Mouse (Mus musculus) kidney, adult 2 months (tissue): ENCODE data around the gene Slc38a10. TPM values are rescaled to one million over a fixed set of nuclear protein-coding genes. Genes with fewer than 3 reads are reported as not detected.

ENCODE experiments used
- DNase-seq: peaks from one replicate; pipeline ENCODE4 v3.0.0; 2021
- H3K27ac ChIP-seq: fragments of 200-500 bp; 2 replicates; pipeline ENCODE4 v1.5.1; 2012; ENCODE audit warnings: low read depth, low read length, control low read depth, inconsistent platforms; ENCODE audit not compliant: insufficient read depth
- H3K27me3 ChIP-seq: fragments of 200-500 bp; replicated peaks from 2 replicates; pipeline ENCODE4 v1.6.1; 2012; ENCODE audit warnings: mild to moderate bottlenecking, moderate library complexity, low read length, inconsistent platforms; ENCODE audit not compliant: control insufficient read depth, insufficient read depth
- H3K36me3 ChIP-seq: fragments of 200-500 bp; 2 replicates; pipeline ENCODE4 v1.6.1; 2012; ENCODE audit warnings: mild to moderate bottlenecking, moderate library complexity, low read length, inconsistent platforms; ENCODE audit not compliant: control insufficient read depth, insufficient read depth
- H3K4me1 ChIP-seq: fragments of 200-500 bp; 2 replicates; pipeline ENCODE4 v1.6.1; 2011; ENCODE audit warnings: low read length; ENCODE audit not compliant: control insufficient read depth, insufficient read depth
- H3K4me3 ChIP-seq: fragments of 200-500 bp; 2 replicates; pipeline ENCODE4 v1.5.1; 2011; ENCODE audit warnings: mild to moderate bottlenecking, low read depth, low read length, control low read depth; ENCODE audit not compliant: insufficient read depth
- CTCF ChIP-seq: fragments of 200-500 bp; conservative IDR thresholded peaks from 2 replicates; pipeline ENCODE4 v1.5.1; 2011; ENCODE audit warnings: low read depth, mild to moderate bottlenecking, control low read depth, low read length, moderate library complexity, mixed read lengths; ENCODE audit not compliant: insufficient read depth, insufficient read length
- POLR2A ChIP-seq: fragments of 200-500 bp; IDR thresholded peaks from one replicate; pipeline ENCODE4 v1.6.1; 2011; ENCODE audit warnings: low read depth, low read length, control low read depth
- WGBS: fragments of 180-500 bp; shearing (Covaris S2); methylation state at CpG from one replicate; pipeline ENCODE4 v1.1.7; 2018; 5-methylcytosine and 5-hydroxymethylcytosine counted together
- polyA plus RNA-seq: library from polyadenylated mRNA; depleted of rRNA; stranded (reverse); fragments of >200 nt; gene quantifications from 2 replicates; pipeline ENCODE4 v1.2.3, GENCODE M21; 2012

Gene Slc38a10
- polyA plus RNA-seq, 1 experiment = 151 TPM

DNA sequence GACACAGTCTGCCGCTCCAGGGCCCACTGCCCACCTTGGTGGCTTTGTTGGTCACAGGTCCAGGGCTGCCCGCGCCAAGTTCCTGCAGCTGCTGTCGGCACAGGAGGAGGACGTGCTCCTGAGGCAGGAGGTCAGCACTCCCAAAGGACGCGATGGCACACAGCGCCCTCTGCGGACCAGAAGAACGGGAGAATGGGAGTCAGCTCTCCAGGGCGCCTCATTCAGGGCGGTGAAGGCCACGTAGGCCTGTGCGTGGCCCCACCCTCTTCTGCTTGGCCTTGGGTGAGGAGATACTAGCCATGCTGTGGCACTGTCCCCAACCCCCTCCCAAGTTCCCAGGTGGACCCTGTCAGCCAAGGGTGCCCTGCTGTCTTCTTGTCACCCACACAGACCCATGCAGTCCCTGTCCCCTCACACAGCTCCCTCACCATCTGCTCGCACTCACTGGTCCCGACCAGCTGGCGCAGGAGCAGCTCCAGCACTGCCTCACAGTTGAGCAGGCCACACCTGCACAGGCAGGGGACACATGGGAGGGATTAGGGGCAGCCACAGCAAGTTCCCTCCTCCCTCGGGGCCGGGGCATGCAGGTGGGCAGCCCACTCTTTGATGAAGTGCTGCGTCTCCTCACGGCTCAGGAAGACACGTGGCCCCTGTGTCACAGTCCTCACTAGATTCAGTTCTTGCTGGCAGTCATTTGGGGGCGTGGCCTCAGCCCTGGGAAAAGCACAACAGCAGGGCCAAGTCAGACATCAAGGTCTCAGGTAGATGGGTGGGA, 58.1 kb downstream of the Slc38a10 start:
- Histone ChIP-seq H3K4me1 (peaks cover 2% of the 10 kb centered on the region; the same call in 1 of the 2 replicates), H3K27ac (no peak overlapping the region), H3K4me3 (no peak overlapping the region), H3K27me3 (no peaks in the 10 kb centered on the region), H3K36me3 (no peaks in the 10 kb centered on the region)
- DNase-seq = no peak
- TF ChIP-seq CTCF (no peak), POLR2A (no peak)
- 77% methylated on average over 23 of the region's 23 CpGs for WGBS

DNA sequence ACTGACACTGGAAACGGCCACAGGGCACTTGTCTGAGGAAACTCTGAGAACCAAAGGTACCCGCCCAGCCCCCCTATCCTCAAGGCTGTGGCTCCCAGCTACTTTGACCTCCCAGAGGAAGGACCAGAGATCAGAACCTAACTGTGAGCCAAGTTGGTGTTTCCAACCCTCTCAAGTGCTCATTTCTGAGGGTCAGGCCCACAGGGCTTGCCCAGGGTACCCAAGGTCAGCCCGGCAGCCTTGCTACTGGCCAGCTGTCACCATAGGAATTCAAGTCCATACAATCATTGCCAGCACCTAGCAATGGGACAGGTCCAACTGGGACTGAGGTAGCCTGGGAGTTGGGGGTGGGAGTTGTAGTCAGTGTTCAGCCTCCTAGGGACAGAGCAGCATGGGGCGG, 60.5 kb downstream of the Slc38a10 start:
- 89% methylated on average over 4 of the region's 4 CpGs for WGBS
- Histone ChIP-seq H3K27me3 (no peaks in the 10 kb centered on the region), H3K4me3 (no peak overlapping the region), H3K27ac (no peak overlapping the region), H3K4me1 (no peaks in the 10 kb centered on the region; the same call in none of the 2 replicates), H3K36me3 (no peaks in the 10 kb centered on the region)
- no peak for DNase-seq
- TF ChIP-seq POLR2A = no peak
- no peak for TF ChIP-seq CTCF

DNA sequence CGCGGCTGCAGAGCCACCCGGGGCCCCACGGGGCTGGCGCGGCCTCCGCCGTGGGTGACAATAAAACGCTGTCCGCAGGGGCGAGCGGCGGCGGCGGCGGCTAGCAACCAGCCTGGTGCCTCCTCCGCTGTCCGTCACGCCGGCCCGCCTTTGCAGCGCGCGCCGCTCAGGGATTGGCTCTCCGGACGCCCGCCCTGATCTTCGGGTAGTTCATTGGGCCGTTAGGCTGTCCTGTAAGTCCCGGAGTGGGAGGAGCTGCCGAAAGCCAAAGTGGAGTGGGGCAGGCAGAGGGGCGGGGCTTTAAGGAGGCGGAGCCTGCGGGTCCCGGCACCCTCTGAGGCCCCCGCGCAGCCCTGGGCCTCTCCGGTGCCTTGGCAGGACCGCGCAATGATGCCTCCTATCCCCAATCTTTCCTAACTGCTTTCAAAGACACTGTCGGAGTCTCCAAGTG, 64.4 kb downstream of the Slc38a10 start, which contains the start of gene Cep131:
TSS of gene Cep131 (minus strand) at position 126 of the 451 bp plus-strand sequence.
- TF ChIP-seq CTCF (no peak), POLR2A (no peak)
- Histone ChIP-seq H3K4me1 (no peaks in the 10 kb centered on the region; the same call in none of the 2 replicates), H3K4me3 (peak within 1 kb of the TSS; percentile 89), H3K27ac (no peak within 1 kb of the TSS), H3K27me3 (no peaks in the 10 kb centered on the region), H3K36me3 (no peaks in the 10 kb centered on the region)
- 1% methylated on average over 41 of the region's 42 CpGs for WGBS
- DNase-seq = peak; percentile 99

DNA sequence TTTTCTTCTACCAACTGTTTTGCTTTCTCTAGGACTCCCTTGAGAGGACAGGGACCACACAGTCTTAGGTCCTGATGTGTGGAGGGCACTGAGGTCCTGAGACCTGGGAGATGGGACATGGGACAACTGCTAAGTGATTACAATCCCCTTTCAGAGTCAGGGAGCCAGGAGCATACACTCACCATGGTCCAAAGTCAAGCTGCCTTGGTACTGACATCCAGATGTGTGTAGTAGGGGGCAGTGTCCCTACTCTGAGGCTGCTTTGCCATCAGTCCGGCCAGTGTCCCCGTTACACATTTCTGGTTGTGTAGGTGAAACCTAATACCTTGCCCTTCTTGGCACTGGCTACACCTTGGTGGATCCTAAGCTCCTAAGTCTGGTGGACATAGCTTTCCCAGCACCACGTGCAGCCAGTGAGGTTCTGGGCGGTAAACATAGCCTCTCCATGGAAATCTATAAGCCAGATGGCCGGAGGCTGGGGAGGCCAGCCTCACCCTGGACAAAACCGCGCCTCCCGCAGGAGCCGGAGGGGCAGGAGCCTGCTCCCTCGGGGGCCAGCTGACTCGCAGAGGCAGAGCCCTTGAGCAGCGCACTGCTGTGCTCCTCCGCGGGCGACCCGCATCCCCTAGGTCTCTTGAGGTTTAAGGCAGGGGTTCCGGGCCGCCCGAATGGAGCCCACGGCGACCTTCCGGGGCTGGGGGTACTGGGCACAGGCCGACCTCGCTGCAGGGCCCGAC, 65.1 kb downstream of the Slc38a10 start:
- Histone ChIP-seq H3K27me3 (no peaks in the 10 kb centered on the region), H3K4me3 (peak overlapping the region; percentile 89), H3K36me3 (no peaks in the 10 kb centered on the region), H3K27ac (no peak overlapping the region), H3K4me1 (no peaks in the 10 kb centered on the region; the same call in none of the 2 replicates)
- WGBS = under 1% methylated on average over 25 of the region's 25 CpGs
- TF ChIP-seq CTCF (no peak), POLR2A (no peak)
- DNase-seq = peak; percentile 23

DNA sequence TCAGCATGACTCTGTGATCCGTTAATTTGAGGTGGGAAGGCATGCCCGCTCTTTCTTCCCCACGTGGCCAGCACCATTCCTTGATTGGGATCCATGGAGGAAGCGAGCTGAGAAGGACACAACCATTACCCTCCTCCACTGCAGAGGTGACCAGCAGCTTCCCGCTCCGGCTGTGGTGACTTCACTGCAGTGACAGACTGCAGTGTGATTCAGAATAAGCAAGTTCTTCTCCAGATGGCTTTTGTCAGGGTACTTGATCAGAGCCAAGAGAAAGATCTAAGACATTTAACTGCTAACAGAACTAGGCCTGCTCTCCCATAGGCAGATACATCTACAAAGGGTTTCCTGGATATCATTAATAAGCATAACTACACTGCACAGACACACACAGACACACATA, 70.9 kb downstream of the Slc38a10 start:
- H3K4me3 ChIP-seq = no peak overlapping the region
- TF ChIP-seq POLR2A (no peak), CTCF (no peak)
- no peak for DNase-seq
- WGBS = 83% methylated on average over 6 of the region's 6 CpGs
- H3K27ac ChIP-seq = no peak overlapping the region
- no peaks in the 10 kb centered on the region for H3K4me1 ChIP-seq
- H3K36me3 ChIP-seq = no peaks in the 10 kb centered on the region
- H3K27me3 ChIP-seq = no peaks in the 10 kb centered on the region

DNA sequence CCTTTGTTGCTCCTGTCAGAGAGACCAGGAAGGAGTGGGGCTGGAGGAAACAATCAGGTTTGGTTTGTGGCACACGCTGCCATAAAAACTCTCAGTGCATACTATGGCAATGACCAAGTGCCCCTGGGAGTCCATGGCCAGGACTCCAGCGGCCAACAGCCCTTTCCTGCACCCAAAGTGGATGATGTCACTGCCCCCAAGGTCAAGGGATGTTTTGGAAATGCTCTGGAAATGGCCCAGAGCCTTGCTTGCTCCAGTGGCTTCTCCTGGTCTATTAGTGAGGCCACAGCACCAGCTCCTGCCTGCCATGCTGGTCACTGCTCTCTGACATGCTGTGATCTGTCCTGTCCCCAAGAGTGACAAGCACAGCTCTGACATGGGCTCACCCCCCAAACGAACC, 75.0 kb downstream of the Slc38a10 start:
- WGBS = 79% methylated on average over 3 of the region's 3 CpGs
- H3K27ac ChIP-seq = no peak overlapping the region
- H3K4me1 ChIP-seq = no peaks in the 10 kb centered on the region
- H3K27me3 ChIP-seq = no peaks in the 10 kb centered on the region
- TF ChIP-seq CTCF (no peak), POLR2A (no peak)
- no peaks in the 10 kb centered on the region for H3K36me3 ChIP-seq
- no peak for DNase-seq
- no peak overlapping the region for H3K4me3 ChIP-seq
